Mouse (Mus musculus) CH12F3 (cell line): ENCODE results near the gene Nav1.

Source experiments
- in situ Hi-C: fragments of 300-500 bp; cut with MboI; formaldehyde crosslinking; loops from 2 replicates; pipeline ENCODE4 v1.14.3; 2020; ENCODE audit warnings: low sequenced_read_pairs

Gene Nav1

DNA sequence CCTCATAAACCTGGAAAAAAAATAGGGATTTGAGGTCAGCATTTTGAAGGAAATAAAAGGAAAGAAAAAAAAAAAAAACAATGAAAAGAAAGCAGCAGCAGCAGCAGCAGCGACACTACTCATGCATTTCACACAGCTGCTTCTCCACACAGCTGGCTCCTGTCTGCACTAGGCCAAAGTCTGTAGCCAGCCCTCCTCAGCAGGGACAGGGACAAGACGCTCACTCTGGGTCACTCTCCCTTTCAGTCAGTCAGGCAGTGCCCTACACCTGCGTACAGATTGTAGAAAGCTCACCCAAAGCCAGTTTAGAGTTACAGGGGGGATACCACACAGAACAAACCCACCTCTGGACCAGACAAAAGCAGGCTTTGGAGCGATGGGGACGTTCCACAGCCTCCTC, 149.2 kb downstream of the Nav1 start:
- in situ Hi-C loops: no loop called here

DNA sequence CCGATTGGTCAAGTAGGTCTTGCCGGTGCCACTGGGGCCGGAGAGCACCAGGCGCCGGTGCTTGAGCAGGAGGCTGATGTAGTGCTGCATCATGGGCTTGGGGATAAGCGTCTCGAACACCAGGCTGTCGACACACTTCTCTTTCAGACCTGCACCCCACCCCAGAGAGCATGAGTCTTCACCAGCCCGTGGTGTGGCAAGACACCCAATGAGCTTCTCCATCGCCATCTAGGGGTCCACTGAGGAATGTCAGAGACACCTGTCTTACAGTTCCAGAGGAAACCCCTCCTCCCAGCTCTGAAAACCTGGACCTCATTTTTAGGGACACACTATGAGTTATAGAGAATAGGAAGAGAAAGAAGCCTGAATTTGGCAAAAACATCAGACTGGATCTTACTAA, 154.8 kb downstream of the Nav1 start:
- in situ Hi-C loops: no loop called here

DNA sequence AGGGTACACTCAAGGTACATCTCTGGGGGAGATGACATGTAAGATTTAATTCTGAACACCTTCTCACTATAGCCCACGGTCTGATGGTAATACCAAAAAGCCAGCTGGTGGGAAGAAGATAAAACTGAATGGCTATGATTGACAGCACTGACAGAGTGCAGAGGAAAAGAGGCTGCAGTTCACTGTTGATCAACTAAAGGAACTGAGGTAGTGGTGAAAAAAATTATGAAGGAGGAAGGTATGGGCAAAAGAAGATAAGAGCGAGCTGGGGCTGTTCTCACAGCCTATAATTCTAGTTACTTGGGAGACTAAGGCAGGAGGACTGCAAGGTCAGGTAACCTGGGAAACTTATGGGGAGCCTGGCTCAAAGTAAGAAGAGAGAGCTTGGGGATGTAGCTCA, 155.7 kb downstream of the Nav1 start:
- in situ Hi-C loops: no loop called here

DNA sequence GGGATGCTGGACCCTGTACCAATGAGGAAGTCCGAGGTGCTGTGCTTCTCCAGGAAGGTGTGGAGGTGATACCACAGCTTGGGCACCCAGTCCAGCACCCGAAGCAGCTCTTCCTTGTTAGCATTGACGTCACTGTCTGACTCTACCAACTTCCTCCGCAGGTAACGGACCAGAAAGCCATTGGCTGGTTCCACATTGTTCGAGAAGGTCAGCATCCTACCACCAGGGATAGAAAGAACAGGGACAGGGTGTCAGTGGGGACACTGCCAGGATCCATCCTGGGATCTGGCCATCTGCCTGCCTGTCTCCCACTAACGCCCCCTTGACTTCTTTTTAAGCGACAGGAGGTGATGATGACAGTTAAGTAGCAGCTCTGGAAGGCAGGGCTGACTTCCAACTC, 157.2 kb downstream of the Nav1 start:
- in situ Hi-C loops: no loop called here

DNA sequence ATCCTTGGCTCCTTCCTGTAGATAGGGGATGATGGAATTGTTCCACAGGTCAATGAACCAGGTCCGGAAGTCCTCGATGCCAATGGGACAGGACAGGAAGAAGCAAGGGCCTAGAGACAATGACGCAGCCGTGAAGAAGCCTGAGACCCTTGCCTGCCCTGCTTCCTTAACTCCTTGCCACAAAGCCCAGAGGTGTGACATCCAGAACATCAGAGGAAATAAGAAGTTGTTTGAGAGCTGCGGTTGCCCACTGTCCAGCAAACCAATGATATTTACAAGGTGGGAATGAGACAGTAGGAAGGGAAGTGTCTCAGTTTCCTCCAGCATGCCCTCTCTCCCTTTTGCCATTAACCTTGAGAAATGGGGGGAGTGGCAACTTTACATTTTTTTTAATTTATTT, 158.2 kb downstream of the Nav1 start:
- in situ Hi-C loops: no loop called here

DNA sequence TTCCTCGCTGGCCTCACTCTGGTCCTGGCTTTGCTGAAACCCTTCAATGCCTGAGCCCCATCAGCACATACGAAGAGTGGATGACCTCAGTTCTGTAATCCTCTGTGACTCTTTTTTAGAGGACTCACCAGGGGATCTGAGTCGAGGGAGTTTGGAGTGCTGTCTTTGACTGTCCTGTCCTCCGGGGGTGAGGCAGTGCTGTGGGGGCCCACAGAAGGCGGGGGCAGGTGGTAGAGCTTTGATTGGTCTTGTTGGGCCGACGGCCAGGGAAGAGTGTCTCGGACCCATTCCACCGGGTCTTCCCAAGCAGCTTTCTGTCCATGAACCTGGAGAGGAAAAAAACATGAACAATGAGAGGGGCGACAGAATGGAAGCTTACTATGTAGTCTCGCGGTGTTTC, 163.6 kb downstream of the Nav1 start:
- in situ Hi-C loops: no loop called here

DNA sequence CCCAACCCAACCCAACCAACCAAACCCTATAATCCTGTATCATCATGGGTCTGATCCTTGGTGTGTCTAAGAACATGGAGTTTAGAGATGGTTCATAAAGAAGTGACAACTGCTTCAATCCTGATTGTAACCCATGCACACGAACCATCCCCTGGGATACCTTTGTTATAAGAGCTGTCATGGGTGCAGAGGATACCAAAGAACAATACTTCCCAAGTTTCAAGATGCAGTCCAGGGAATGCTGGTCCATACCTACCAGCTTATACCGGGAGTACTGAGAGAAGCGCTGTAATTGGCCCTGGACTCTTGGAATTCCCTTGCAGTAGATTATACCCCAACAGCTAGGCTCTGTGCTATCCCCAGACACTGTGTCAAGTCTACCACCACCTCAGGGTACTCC, 165.2 kb downstream of the Nav1 start:
- in situ Hi-C loops: no loop called here

DNA sequence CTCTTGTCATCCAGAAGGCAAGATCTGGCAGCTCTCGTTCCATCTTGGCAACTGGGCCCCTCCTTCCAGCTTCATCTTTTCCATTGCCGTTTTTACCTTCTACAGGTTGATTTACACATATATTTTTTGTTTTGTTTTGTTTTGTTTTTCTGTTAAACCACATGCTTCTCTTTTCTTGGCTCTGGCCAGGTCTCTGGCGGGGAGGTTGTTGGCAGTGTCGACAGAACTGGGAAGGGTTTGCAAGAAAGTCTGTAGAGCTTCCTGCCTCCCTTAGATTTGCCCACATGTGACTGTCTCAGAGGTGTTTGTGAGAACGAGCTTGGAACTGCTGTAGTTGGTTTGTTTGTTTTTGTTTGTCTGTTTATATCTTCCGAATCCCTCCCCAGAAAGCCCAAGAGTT, 166.1 kb downstream of the Nav1 start:
- in situ Hi-C loops: no loop called here

DNA sequence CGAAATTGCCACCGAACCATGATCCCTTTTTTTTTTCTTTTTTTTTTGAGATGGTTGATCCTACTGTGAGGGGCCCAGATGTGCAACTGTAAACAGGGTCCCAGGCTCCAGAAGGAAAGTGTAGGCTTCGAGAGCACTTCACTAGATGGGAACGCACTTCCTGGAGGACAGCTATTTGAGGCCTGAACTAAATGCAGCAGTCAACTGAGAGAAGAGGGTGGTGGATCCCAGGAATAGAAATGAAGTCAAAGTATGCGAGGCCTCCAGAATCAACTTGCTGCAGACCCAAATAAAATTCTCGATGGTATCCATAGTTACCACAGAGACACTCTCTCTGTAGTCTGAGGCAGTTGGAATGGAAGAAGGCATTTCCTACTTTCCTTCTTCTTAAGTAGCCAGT, 168.3 kb downstream of the Nav1 start:
- in situ Hi-C loops: no loop called here

DNA sequence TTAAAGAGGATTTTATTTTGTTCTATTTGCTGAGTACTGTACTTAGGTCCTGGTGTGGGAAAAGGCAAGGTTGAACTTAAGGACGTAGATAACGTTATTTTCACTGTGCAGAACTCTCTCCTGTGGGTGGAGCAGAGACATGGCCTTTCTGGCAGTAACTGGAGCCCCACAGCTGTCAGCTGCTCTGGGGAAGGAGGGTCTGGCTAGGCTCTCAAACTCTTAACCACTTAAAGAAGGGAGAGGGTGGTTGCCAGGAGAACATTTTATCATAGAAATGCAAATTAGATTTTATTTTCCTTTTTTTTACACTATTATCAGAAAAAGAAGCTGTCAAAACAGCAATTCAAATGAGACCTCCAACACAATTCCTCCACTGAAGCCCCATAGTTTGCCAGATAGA, 171.3 kb downstream of the Nav1 start:
- in situ Hi-C loops: no loop called here

DNA sequence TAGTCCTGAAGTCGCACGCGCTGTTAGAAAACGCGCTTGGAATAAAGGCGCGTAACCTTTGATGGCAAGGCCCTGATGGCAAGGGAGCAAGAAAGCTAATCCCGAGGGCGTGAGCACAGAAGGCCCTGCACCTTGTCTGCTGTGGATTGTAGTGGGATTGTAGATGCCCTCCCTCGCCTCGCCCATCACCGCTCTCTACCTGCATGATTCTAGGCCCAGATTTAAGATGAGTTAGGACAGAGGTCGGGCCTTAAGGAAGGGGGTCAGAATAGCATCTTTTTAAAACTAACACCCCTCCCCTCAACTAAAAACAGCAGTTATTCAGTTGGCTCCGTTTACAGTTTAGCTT, 176.5 kb downstream of the Nav1 start:
- in situ Hi-C loops: no loop called here

DNA sequence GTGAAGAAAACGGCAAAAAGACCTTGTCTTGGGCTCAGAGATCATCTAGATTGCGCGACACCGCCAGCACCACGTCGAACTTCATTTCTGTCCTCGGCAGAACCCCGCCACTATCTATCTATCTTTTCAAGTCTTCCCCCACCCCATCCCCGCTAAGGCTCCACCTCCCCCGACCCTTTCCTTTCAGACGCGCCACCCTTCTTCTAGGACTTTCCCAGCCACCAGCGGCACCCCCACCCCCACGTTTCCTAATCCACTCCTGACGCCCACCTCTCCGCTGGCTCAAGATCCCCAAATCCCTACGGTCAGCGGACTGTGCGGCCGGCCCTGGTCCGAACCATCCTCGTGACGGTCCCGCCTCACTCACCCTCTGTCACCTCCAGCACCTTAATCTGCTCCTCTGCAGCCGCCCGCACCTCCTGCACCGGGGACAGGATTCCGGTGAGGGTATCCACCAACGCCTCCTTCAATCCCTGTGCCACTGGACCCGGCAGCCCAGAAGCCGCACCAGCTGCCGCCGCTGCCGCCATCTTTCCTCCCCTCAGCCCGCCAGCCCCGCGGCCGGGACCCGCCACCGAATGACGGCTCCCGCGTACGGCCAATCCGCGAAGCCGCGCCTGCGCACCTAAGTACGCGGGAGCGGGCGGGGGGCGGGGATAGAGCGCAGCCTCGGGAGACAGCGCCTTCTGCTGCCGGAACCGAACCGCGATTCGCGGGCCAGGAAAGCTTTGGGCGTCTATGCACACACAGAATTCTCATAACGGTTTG, 177.0 kb downstream of the Nav1 start, which contains the start of gene Ipo9:
Gene Ipo9 (minus strand): TSS at position 599 of the 768 bp plus-strand sequence.
- in situ Hi-C loops: no loop called here

DNA sequence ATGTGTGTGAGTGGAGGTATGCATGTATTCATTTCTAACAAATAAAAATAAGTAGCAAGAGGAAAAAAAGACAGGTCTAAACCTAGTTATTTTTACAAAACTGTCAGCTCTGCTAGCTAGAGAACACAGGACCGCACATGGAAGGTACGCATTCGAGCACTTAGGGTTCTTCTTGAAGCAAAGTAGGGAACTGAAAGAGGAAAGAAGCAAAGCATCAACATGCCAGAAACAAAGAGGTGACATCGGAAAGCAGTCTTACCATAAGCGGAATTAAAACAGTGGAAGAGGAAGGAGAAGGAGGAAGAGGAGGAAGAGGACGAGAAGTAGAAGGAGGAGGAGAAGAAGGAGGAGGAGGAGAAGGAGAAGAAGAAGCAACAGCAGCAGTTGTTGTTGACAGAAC, 179.7 kb downstream of the Nav1 start:
- in situ Hi-C loops: no loop called here

DNA sequence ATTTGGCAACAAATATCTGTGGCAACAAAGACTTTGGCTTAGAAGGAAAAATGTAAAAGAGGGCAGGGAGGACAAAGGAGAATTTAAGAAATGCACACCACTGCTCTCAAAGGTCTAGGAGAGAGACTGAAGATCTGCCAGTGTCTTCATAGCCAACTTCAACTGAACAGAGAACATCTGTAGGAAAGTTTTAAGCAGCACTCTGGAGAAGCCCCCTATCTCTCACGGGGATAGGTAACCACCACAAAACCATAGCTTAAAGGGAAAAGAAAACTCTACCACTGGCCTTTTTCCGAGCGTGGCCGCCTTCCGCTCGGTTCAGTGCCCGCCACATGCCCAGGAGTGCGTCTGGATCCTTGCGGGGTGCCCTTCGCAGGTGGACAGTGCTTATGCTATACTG, 180.4 kb downstream of the Nav1 start:
- in situ Hi-C loops: no loop called here

DNA sequence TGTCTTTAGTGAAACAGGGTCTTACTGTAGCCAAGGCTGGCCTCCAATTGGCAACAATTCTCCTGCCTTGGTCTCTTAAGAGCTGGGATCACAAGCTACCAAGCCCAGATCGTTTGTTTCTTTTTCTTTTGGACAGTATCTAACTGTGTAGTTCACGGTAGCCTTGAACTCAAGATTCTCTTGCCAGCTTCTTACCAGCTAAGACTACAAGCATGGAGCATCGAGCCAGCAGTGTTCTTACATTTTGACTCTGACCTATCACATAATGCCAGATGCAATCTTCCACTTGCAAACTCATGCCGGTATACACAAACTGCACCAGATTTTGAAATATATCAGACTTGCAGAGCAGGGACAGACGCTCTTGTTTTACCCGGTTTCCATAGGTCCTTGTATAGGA, 184.3 kb downstream of the Nav1 start:
- in situ Hi-C loops: no loop called here

DNA sequence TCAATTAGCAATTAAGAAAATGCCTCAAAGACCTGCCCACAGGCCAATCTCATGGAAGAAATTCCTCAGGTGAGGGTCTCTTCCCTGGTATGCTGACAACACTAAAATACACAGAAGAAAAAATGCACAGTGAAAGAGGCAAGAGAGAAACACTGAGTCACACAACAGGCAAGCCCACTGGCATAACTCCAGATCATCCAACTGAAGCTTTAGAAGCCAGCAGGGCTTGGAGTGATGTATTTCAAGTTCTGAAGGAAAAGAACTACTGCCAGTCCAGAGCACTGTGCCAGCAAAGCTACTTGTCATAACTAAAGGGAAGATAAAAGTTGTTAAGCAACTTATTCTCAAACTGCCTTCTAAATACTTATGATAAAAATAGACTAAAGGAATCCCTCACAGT, 193.1 kb downstream of the Nav1 start:
- in situ Hi-C loops: no loop called here

DNA sequence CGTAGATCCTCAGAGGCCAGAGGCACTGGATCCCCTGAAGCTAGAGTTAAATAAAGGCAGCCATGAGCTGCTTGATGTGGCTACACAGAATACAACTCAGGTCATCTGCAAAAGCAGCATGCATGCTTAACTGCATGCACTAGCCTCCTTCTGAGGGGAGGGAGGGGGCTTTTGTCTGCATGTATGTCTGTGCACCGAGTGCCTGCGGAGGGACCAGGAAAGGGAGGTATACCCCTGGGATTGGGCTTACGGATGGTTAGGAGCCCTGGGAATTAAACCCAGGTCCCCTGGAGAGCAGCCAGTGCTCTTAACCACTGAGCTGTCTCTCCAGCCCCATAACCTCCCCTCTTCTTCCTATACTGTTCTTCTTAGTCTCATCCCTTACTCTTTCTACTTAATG, 195.0 kb downstream of the Nav1 start:
- in situ Hi-C loops: no loop called here

DNA sequence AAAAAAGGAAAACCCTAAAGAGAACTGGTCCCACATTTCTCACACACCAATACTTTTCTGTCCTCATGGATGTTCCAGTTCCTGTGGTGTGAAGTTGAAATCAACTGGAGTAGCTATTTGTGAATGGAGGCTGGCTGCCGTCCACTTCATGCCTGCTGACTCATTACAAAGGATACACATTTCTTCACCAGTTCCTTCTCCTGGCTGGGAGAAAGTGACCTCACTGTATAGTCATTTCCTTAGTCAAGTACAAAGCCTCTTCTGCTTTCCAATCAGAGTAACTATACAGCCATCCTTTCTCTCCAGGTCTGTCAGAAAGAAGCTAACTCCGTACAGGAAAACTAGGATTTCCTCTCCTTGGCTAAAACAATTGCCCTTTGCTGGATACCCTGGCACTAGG, 196.1 kb downstream of the Nav1 start:
- in situ Hi-C loops: no loop called here

DNA sequence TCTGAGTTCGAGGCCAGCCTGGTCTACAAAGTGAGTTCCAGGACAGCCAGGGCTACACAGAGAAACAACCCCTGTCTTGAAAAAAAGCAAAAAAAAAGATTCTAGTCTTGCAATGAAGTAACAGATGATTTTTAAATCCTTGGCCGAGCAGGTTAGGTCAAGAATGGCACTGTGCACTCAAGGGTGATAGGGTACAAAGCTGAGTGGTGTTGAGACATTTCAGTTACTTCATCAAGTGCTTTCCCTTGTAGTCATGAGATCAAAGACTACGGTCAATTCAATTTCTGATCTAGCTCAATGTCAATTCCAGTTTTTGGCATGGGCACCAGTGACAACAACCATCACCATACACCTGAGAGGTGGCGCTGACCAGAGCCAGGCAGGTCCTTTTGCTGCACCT, 198.1 kb downstream of the Nav1 start:
- in situ Hi-C loops: no loop called here

DNA sequence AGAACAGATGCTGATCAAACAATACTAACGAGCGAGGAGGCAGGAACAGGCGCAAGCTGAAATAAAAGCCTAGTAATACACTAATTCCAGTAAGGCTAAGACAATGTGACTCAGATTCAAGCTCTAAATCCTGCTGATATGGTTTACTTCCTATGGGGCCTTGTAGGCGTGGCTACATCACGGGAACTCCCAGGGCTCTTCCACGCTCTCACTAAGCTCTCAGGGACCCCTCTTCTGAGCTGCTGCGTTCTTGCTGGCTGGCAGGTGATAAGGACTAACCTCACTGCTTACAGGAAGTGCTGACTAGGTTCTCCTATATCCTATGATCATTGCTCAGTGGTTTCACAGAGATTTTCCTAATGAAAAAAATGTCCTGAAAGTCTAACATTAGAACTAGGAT, 201.7 kb downstream of the Nav1 start:
- in situ Hi-C loops: no loop called here

DNA sequence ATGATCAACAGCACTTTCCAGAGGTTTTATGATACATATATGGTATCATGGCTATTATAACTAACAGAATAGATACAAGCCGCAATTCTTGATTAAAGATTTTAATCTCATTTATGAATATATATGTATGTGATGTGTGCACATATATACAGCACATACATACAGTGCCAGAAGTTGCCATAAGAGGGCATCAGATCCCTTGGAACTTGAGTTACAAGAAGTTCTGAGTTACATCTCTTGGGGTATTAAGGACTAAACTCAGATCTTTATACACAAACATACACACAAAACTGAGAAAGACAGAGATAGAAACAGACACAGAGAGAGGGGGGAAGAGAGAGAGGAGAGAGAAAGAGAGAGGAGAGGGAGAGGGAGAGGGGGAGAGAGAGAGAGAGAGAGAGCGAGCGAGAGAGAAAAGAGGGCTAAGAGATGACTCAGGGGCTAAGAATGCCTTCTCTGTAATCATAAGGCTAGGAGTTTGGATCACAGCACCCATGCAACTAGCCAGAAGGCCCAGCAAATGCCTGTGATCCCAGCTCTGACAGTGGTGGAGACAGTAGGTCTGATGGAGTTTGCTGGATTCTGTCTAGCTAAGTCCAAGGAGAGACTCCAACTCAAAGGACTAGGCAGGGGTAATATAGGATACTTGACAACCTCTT, 205.5 kb downstream of the Nav1 start:
- in situ Hi-C loops: no loop called here

DNA sequence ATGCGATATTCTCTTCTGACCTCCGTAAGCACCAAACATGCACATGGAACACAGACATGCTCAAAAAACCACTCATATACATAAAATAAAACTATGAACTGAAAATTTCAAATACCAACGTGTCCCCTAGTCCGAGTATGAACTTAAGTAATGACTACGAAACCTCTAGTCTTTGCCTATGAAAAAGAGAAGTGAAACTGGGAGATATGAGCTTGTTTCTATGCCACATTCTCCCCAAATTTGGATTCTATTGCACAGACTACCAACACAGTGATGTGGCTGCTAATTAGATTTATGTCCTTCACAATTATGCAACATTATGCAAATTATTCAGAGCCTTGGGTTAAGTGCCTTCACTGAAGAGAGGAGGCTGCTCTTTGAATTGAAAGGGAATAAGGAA, 207.6 kb downstream of the Nav1 start:
- in situ Hi-C loops: no loop called here

DNA sequence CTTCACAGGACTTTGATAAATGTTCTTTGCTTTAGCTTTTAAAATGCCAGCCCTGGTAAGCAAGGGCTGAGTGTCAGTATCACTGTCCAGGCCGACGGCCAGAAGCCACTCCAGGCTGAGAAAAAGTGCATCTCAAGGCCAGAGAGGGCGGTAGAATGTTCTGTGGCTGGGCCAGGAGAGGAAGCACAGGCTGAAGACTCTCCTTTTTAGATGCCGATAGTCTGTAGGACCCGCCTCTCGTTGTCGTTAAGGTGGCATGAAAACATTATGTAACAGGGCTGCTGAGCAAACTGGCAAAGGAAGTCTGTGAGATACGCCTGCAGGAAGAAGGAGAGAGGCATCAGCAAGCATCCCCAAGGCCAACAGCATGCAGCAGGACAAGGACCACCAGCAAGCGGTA, 221.9 kb downstream of the Nav1 start:
- in situ Hi-C loops: no loop called here
